Mouse (Mus musculus) stomach, embryonic 14.5 days (tissue): Measurements from ENCODE around the gene Oas1g. TPM values are rescaled to one million over a fixed set of nuclear protein-coding genes. Genes with fewer than 3 reads are reported as not detected.
"Not testable (repeated sequence)": the region's sequence is repeated elsewhere in the genome, so short reads cannot be mapped to it uniquely, and the experiment has no call there.

Experiments used
- ATAC-seq: fragments of 200-750 bp; cut with Nextera tagmentation; 2 replicates; pipeline ENCODE4 v1.8.0; 2017; ENCODE audit warnings: low read depth, moderate TSS enrichment; ENCODE audit not compliant: insufficient number of reproducible peaks, insufficient read depth, low FRiP score
- H3K27ac ChIP-seq: fragments of 300-500 bp; sonication (generic); 2 replicates; pipeline ENCODE4 v1.5.1; 2014; ENCODE audit warnings: mild to moderate bottlenecking, low read length, moderate library complexity, mixed read lengths
- H3K27me3 ChIP-seq: fragments of 300-500 bp; sonication (generic); 2 replicates; pipeline ENCODE4 v1.6.1; 2014; ENCODE audit warnings: low read length, control low read depth, mixed read lengths; ENCODE audit not compliant: control insufficient read depth, insufficient read depth
- H3K36me3 ChIP-seq: fragments of 300-500 bp; sonication (generic); 2 replicates; pipeline ENCODE4 v1.6.1; 2014; ENCODE audit warnings: mild to moderate bottlenecking, control low read depth, low read length, moderate library complexity, mixed read lengths; ENCODE audit not compliant: control insufficient read depth, insufficient read depth
- H3K4me1 ChIP-seq: fragments of 300-500 bp; sonication (generic); 2 replicates; pipeline ENCODE4 v1.6.1; 2014; ENCODE audit warnings: low read length, control low read depth, mixed read lengths; ENCODE audit not compliant: control insufficient read depth, insufficient read depth
- H3K4me2 ChIP-seq: fragments of 300-500 bp; sonication (generic); replicated peaks from 2 replicates; pipeline ENCODE4 v1.6.1; 2014; ENCODE audit warnings: low read depth, low read length, control low read depth
- H3K4me3 ChIP-seq: fragments of 300-500 bp; sonication (generic); 2 replicates; pipeline ENCODE4 v1.5.1; 2014; ENCODE audit warnings: low read depth, low read length, control low read depth
- H3K9ac ChIP-seq: fragments of 300-500 bp; sonication (generic); replicated peaks from 2 replicates; pipeline ENCODE4 v1.6.1; 2014; ENCODE audit warnings: low read depth, mild to moderate bottlenecking, control low read depth, low read length, moderate library complexity, mixed read lengths
- H3K9me3 ChIP-seq: fragments of 300-500 bp; sonication (generic); 2 replicates; pipeline ENCODE4 v1.6.1; 2016; ENCODE audit warnings: low read depth, low read length, control low read depth; ENCODE audit not compliant: control insufficient read depth
- WGBS: fragments of 180-500 bp; shearing (Covaris S2); extraction: QIAGEN DNeasy Blood & Tissue Kit; methylation state at CpG from one replicate; pipeline ENCODE4 v1.1.7; 2014; 5-methylcytosine and 5-hydroxymethylcytosine counted together
- polyA plus RNA-seq: library from polyadenylated mRNA; unstranded; fragments of >200 nt; fragmentation: Nextera tagmentation; extraction: Ambion mirVana; gene quantifications from 2 replicates; pipeline ENCODE4 v1.2.1, GENCODE M21; 2014

Oas1g gene
- polyA plus RNA-seq = 0.83 and 1.1 TPM in 2 replicates

GRCm38 (mm10) chr5:120887413-120887812 is at the start of gene Oas1g:
Gene Oas1g (minus strand): TSS chr5:120887613.
- H3K4me2 ChIP-seq, ATAC-seq: not testable (repeated sequence)

GRCm38 (mm10) chr5:120933966-120934365 is 46.6 kb upstream of the Oas1g start:
- Histone ChIP-seq H3K9me3 (no peaks in the 10 kb centered on the region), H3K4me2 (no peak overlapping the region), H3K4me3 (no peak overlapping the region), H3K9ac (no peak overlapping the region), H3K4me1 (no peaks in the 10 kb centered on the region), H3K36me3 (no peaks in the 10 kb centered on the region), H3K27ac (no peak overlapping the region), H3K27me3 (no peaks in the 10 kb centered on the region)
- no peak for ATAC-seq
- 10% methylated on average over 5 of the region's 5 CpGs for WGBS

More at GRCm38 (mm10) chr5:120887413-120887812, at the start of gene Oas1g:
- H3K9ac ChIP-seq, H3K27me3 ChIP-seq, H3K9me3 ChIP-seq, H3K36me3 ChIP-seq, H3K27ac ChIP-seq, H3K4me1 ChIP-seq, H3K4me3 ChIP-seq: not testable (repeated sequence)
- WGBS = 6% methylated on average over 5 of the region's 9 CpGs

- 5% methylated on average over 1 of the region's 1 CpGs for WGBS
- Histone ChIP-seq H3K4me1 (no peaks in the 10 kb centered on the region), H3K4me2 (no peak overlapping the region), H3K27me3 (no peaks in the 10 kb centered on the region), H3K27ac (no peak overlapping the region), H3K4me3 (no peak overlapping the region), H3K36me3 (no peaks in the 10 kb centered on the region), H3K9ac (no peak overlapping the region), H3K9me3 (no peaks in the 10 kb centered on the region)
- no peak for ATAC-seq
These were observed 39.6 kb upstream of the Oas1g start for GRCm38 (mm10) chr5:120927036-120927435.

GRCm38 (mm10) chr5:120926311-120926710 is 38.9 kb upstream of the Oas1g start:
- WGBS = 46% methylated on average over 2 of the region's 2 CpGs
- H3K9ac ChIP-seq, H3K4me3 ChIP-seq, H3K4me1 ChIP-seq, H3K27me3 ChIP-seq, H3K4me2 ChIP-seq, H3K27ac ChIP-seq, H3K36me3 ChIP-seq, H3K9me3 ChIP-seq, ATAC-seq: not testable (repeated sequence)

- not testable (repeated sequence) for H3K4me3 ChIP-seq, H3K27me3 ChIP-seq, H3K9ac ChIP-seq, H3K4me2 ChIP-seq, H3K4me1 ChIP-seq, H3K9me3 ChIP-seq, ATAC-seq, H3K36me3 ChIP-seq, H3K27ac ChIP-seq
- 67% methylated on average over 4 of the region's 4 CpGs for WGBS
These were observed 37.1 kb upstream of the Oas1g start for GRCm38 (mm10) chr5:120924520-120924919.

- Histone ChIP-seq H3K9ac (no peak overlapping the region), H3K4me2 (no peak overlapping the region), H3K9me3 (no peaks in the 10 kb centered on the region), H3K4me1 (no peaks in the 10 kb centered on the region), H3K4me3 (no peak overlapping the region), H3K36me3 (no peaks in the 10 kb centered on the region), H3K27me3 (no peaks in the 10 kb centered on the region), H3K27ac (no peak overlapping the region)
- ATAC-seq = no peak
- WGBS = 68% methylated on average over 4 of the region's 4 CpGs
These were observed 36.6 kb upstream of the Oas1g start for GRCm38 (mm10) chr5:120923969-120924368.

- Histone ChIP-seq H3K4me3 (no peak overlapping the region), H3K4me2 (no peak overlapping the region), H3K27ac (no peak overlapping the region), H3K27me3 (no peaks in the 10 kb centered on the region), H3K4me1 (no peaks in the 10 kb centered on the region), H3K9me3 (no peaks in the 10 kb centered on the region), H3K9ac (no peak overlapping the region), H3K36me3 (no peaks in the 10 kb centered on the region)
- no peak for ATAC-seq
- 81% methylated on average over 3 of the region's 3 CpGs for WGBS
These were observed 32.9 kb upstream of the Oas1g start for GRCm38 (mm10) chr5:120920296-120920695.

GRCm38 (mm10) chr5:120919156-120919935 is 31.9 kb upstream of the Oas1g start:
- H3K9ac ChIP-seq, H3K36me3 ChIP-seq, ATAC-seq, H3K9me3 ChIP-seq, H3K4me2 ChIP-seq, H3K27me3 ChIP-seq, H3K4me3 ChIP-seq, H3K4me1 ChIP-seq, H3K27ac ChIP-seq: not testable (repeated sequence)
- whole genome bisulfite sequencing = 70% methylated on average over 2 of the region's 2 CpGs

GRCm38 (mm10) chr5:120914204-120914603 is 26.8 kb upstream of the Oas1g start, which contains the start of gene Oas1d:
Gene Oas1d (plus strand): TSS chr5:120914536.
- not testable (repeated sequence) for H3K4me2 ChIP-seq, H3K9ac ChIP-seq, H3K4me3 ChIP-seq, H3K27ac ChIP-seq, H3K27me3 ChIP-seq, H3K9me3 ChIP-seq, ATAC-seq, H3K36me3 ChIP-seq, H3K4me1 ChIP-seq
- 44% methylated on average over 8 of the region's 8 CpGs for WGBS
